Mouse (Mus musculus): ENCODE results near the gene Agpat2.

- TF ChIP-seq USF1 (IDR thresholded peaks at IDR 0.05; ENCODE audit: low read depth, low read length) (no peak), ETS1 (IDR thresholded peaks at IDR 0.05; ENCODE audit: low read depth, low read length) (no peak), CTCF (IDR thresholded peaks at IDR 0.05 in 2 of 3, conservative IDR thresholded peaks at IDR 0.05 in 1 of 3; ENCODE audit: control insufficient read depth in 1 of 3, insufficient read depth in 1 of 3, low read depth in 2 of 3, low read length in 3 of 3, poor library complexity in 1 of 3, severe bottlenecking in 1 of 3) (peak; percentile 65 to 83 (median 79)), POLR2A (IDR thresholded peaks at IDR 0.05; ENCODE audit: control insufficient read depth in 1 of 2, insufficient read depth in 1 of 2, low read depth in 1 of 2, low read length in 2 of 2, poor library complexity in 1 of 2) (no peak), SMC3 (IDR thresholded peaks at IDR 0.05; ENCODE audit: low read depth, low read length) (peak; percentile 66), ELF1 (IDR thresholded peaks at IDR 0.05; ENCODE audit: low read depth, low read length) (no peak), SIN3A (IDR thresholded peaks at IDR 0.05; ENCODE audit: low read length) (no peak), MYB (IDR thresholded peaks at IDR 0.05; ENCODE audit: low read depth, low read length) (no peak), NELFE (IDR thresholded peaks at IDR 0.05; ENCODE audit: low read depth, low read length) (no peak), KAT2A (conservative IDR thresholded peaks at IDR 0.05; ENCODE audit: low read depth, low read length) (no peak), MAZ (IDR thresholded peaks at IDR 0.05; ENCODE audit: low read depth, low read length) (peak; percentile 67; the same call in 1 of the 2 replicates)
Observed at GRCm38 (mm10) chr2:26570034-26570433, 34.2 kb downstream of the Agpat2 start.

Measured in MEL (cell line).